Mouse (Mus musculus) G1E (cell line): ENCODE results near the gene Qser1.

Source experiments
- CTCF ChIP-seq: IDR thresholded peaks from 2 replicates; pipeline ENCODE4 v1.5.1; 2012; ENCODE audit warnings: low read depth, low read length, inconsistent platforms, mixed read lengths
- GATA1 ChIP-seq: IDR thresholded peaks from 2 replicates; pipeline ENCODE4 v1.6.1; 2012; ENCODE audit warnings: borderline replicate concordance, low read length, inconsistent platforms, mixed read lengths
- GATA2 ChIP-seq: IDR thresholded peaks from 2 replicates; pipeline ENCODE4 v1.6.1; 2012; ENCODE audit warnings: low read depth, low read length, inconsistent platforms, borderline replicate concordance
- POLR2AphosphoS5 ChIP-seq: IDR thresholded peaks from 2 replicates; pipeline ENCODE4 v1.6.1; 2012; ENCODE audit warnings: low read depth, low read length, inconsistent platforms; ENCODE audit not compliant: insufficient replicate concordance
- TAL1 ChIP-seq: conservative IDR thresholded peaks from 2 replicates; pipeline ENCODE4 v1.6.1; 2012; ENCODE audit warnings: low read depth, low read length, inconsistent platforms, mixed read lengths

GRCm38 (mm10) chr2:104859060-104859459 is 42.5 kb upstream of the Qser1 start:
- no peak for TF ChIP-seq CTCF
- no peak for TF ChIP-seq POLR2AphosphoS5
- no peak for TF ChIP-seq GATA2
- no peak for TF ChIP-seq GATA1
- no peak for TF ChIP-seq TAL1
